Mouse (Mus musculus) stomach, embryonic 16.5 days (tissue): ENCODE measurements around the gene Gpr107. TPM values are rescaled to one million over a fixed set of nuclear protein-coding genes. Genes with fewer than 3 reads are reported as not detected.

Experiments
- ATAC-seq: fragments of 200-750 bp; cut with Nextera tagmentation; 2 replicates; pipeline ENCODE4 v1.8.0; 2017; ENCODE audit warnings: moderate number of reproducible peaks, moderate TSS enrichment; ENCODE audit not compliant: insufficient read depth, low FRiP score
- H3K27ac ChIP-seq: fragments of 300-500 bp; sonication (generic); 2 replicates; pipeline ENCODE4 v1.5.1; 2014; ENCODE audit warnings: low read length
- H3K27me3 ChIP-seq: fragments of 300-500 bp; sonication (generic); 2 replicates; pipeline ENCODE4 v1.6.1; 2014; ENCODE audit warnings: low read length, control low read depth, mixed read lengths; ENCODE audit not compliant: control insufficient read depth, insufficient read depth
- H3K36me3 ChIP-seq: fragments of 300-500 bp; sonication (generic); 2 replicates; pipeline ENCODE4 v1.6.1; 2014; ENCODE audit warnings: low read length; ENCODE audit not compliant: control insufficient read depth, insufficient read depth
- H3K4me1 ChIP-seq: fragments of 300-500 bp; sonication (generic); 2 replicates; pipeline ENCODE4 v1.6.1; 2014; ENCODE audit warnings: low read length, control low read depth, mixed read lengths; ENCODE audit not compliant: control insufficient read depth, insufficient read depth
- H3K4me2 ChIP-seq: fragments of 300-500 bp; sonication (generic); 2 replicates; pipeline ENCODE4 v1.6.1; 2014; ENCODE audit warnings: low read depth, low read length, mixed read lengths
- H3K4me3 ChIP-seq: fragments of 300-500 bp; sonication (generic); replicated peaks from 2 replicates; pipeline ENCODE4 v1.5.1; 2014; ENCODE audit warnings: mild to moderate bottlenecking, low read length
- H3K9ac ChIP-seq: fragments of 300-500 bp; sonication (generic); 2 replicates; pipeline ENCODE4 v1.6.1; 2014; ENCODE audit warnings: low read length
- H3K9me3 ChIP-seq: fragments of 300-500 bp; sonication (generic); replicated peaks from 2 replicates; pipeline ENCODE4 v1.6.1; 2016; ENCODE audit warnings: low read length, control low read depth; ENCODE audit not compliant: control insufficient read depth
- WGBS: fragments of 180-500 bp; shearing (Covaris S2); extraction: QIAGEN DNeasy Blood & Tissue Kit; methylation state at CpG from one replicate; pipeline ENCODE4 v1.1.7; 2014; 5-methylcytosine and 5-hydroxymethylcytosine counted together
- polyA plus RNA-seq: library from polyadenylated mRNA; unstranded; fragments of >200 nt; fragmentation: Nextera tagmentation; extraction: Ambion mirVana; gene quantifications from 2 replicates; pipeline ENCODE4 v1.2.1, GENCODE M21; 2015

Gene Gpr107
- polyA plus RNA-seq, 1 experiment from 2014 or later: 39.3 TPM

DNA sequence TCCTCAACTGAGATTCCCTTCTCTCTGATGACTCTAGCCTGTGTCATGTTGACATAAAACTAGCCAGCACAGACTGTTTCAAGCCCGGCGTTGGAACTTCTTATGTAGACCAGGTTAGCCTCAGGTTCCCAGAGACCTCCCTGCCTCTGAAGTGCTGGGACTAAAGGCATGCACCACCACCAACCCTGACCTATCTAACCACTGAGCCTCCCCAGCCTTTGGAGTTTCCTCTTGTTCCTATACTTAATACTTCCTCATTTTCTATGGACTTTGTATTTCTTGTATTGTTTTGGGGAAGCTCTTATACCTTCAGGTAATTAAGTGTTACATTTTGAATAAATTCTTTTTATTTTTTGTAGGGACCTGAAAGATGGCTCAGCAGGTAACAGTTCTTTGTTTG is 37.9 kb upstream of the Gpr107 start:
- H3K4me2 ChIP-seq: no peak overlapping the region
- ATAC-seq: no peak
- 94% methylated on average over 2 of the region's 2 CpGs for WGBS
- H3K9ac ChIP-seq: no peak overlapping the region
- no peaks in the 10 kb centered on the region for H3K36me3 ChIP-seq
- H3K9me3 ChIP-seq: 0 out of 2 replicates have a peak, but pooled peaks cover 3% of the 10 kb centered on the region
- H3K27ac ChIP-seq: no peak overlapping the region
- H3K4me1 ChIP-seq: peaks cover 15% of the 10 kb centered on the region
- H3K27me3 ChIP-seq: no peaks in the 10 kb centered on the region
- no peak overlapping the region for H3K4me3 ChIP-seq

DNA sequence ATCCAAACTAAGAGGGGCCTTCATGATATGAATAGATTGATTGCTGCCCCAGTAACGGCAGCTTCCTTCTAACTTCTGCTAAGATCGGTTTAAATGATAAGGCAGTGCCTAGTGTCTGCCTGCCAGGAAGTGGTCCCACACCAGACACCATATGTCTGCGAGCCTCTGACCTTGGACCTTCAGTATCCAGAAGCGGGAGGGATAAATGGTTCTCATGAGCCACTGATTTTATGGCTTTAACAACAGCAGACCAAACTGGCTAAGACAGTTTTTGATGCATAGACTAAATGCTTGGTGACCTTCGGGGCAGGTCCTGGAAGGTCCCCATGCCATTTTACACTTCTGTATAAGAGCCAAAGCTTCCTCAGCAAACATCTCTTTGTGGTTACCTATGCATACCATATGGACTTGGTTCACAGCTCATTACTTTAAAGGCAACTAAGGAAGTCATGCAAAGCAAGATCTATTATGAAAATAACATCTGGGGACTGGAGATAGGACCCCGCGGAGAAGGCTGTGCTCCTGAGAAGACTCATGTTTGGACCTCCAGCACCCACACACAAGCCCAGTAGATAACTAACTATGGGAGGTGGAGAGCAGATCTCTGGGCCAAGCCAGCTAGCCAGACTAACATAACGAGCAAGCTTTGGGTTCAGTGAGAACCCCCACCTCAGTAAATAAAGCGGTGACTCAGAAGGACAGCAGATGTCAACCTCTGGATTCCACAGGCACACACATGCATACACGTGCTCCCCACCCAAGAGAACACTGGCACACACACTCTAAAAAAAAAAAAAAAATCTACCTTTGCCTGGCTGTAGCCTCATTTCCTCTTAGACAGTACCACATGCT is 36.8 kb upstream of the Gpr107 start:
- Histone ChIP-seq H3K4me2 (no peak overlapping the region), H3K27ac (peak overlapping the region; percentile 33; the same call in 1 of the 2 replicates), H3K4me1 (peaks cover 19% of the 10 kb centered on the region), H3K36me3 (no peaks in the 10 kb centered on the region), H3K4me3 (no peak overlapping the region), H3K9ac (peak overlapping the region; percentile 21; the same call in 1 of the 2 replicates), H3K9me3 (0 out of 2 replicates have a peak, but pooled peaks cover 3% of the 10 kb centered on the region), H3K27me3 (no peaks in the 10 kb centered on the region)
- ATAC-seq: no peak
- 53% methylated on average over 10 of the region's 10 CpGs for WGBS

DNA sequence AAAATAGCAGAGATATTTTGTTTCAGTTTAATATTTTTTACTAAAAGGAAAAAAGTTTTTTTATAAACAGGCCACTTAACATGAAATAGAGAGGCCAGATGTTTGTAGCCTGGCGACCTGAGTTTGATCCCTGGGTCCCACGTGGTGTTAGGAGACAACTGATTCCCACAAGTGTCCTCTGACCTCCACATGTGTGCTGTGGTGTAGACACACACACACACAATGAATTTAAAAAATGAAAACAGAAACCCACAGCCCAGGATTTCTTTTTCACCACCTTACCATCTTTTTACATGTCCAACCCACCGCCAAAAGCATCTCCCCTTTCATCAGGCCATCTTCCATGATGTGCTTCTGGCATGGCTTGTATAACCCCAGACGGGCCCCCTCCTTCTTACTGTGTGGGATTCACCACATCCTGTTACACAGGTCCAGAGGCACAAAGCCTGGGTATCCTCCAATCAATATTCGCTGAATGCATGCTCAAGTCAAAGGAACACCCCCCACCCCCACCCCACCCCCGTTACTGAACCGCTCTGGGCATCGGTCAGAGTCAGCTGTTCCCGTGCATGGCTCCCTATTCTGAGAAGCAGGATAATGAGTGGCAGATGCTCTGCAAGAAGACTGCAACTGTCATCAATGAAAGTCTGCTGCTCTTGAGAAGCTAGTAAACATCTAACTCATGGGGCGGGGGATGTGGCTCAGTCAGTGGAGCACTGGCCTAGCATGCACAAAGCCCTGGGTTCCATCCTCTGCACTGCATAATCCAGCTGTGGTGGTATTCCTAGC is 36.0 kb upstream of the Gpr107 start:
- 0 out of 2 replicates have a peak, but pooled peaks cover 3% of the 10 kb centered on the region for H3K9me3 ChIP-seq
- no peak overlapping the region for H3K4me3 ChIP-seq
- WGBS: 58% methylated on average over 10 of the region's 10 CpGs
- H3K27me3 ChIP-seq: no peaks in the 10 kb centered on the region
- peaks cover 19% of the 10 kb centered on the region for H3K4me1 ChIP-seq
- no peak; the same call in 1 of the 2 replicates for ATAC-seq
- no peak overlapping the region for H3K27ac ChIP-seq
- H3K9ac ChIP-seq: no peak overlapping the region
- H3K36me3 ChIP-seq: no peaks in the 10 kb centered on the region
- no peak overlapping the region for H3K4me2 ChIP-seq

DNA sequence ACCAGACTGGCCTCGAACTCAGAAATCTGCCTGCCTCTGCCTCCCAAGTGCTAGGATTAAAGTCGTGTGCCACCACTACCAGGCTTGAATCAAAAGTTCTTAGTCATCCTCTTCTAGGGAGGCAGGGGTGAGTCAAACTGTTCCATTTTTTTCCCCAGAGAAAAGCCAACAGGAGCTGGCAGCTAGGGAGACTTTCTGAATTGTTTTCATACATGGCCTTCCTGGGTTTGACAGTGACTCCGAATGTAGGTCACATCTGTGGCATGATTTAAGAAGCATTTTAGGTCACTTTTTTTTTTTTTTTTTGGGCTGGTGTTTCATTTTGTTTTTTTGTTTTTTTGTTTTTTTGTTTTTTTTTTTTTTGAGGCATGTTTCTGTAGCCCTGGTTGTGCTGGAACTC is 33.9 kb upstream of the Gpr107 start:
- Histone ChIP-seq H3K9me3 (0 out of 2 replicates have a peak, but pooled peaks cover 3% of the 10 kb centered on the region), H3K4me3 (no peak overlapping the region), H3K4me2 (no peak overlapping the region), H3K36me3 (no peaks in the 10 kb centered on the region), H3K27me3 (no peaks in the 10 kb centered on the region), H3K27ac (no peak overlapping the region), H3K4me1 (peaks cover 19% of the 10 kb centered on the region), H3K9ac (no peak overlapping the region)
- ATAC-seq: no peak
- WGBS: 73% methylated on average over 3 of the region's 3 CpGs

DNA sequence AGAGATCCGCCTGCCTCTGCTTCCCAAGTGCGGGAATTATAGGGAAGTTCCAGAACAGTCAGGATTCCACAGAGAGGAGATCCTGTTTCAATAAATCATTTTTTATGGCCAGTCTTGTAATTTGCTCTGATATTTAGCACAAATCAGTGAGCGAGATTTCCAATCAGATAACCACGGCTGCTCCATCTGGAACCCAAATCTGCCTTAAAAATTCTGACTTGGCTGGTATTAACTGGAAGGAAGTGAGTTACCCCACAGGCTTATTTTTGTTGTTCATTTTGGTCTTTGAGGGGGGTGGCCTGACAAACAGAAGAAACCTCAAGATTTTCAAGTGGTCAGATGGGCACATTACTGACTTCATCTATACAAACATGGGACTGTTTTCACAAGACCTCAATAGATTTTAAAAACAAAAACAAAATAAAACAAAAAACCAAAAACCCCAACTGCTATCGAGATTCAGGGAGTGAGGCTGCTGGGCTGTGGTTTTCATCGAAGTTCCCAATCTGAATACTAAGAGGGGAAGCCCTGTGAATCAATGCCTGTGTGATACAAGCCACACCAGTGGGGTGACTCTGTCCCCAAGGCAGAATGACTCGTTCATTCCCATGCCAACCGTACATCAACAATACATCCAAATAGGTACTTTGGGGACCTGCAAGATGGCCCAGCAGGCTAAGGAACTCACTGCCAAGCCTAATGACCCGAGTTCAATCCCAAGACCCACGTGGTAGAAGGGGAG is 33.3 kb upstream of the Gpr107 start:
- Histone ChIP-seq H3K36me3 (no peaks in the 10 kb centered on the region), H3K4me2 (no peak overlapping the region), H3K4me1 (peaks cover 19% of the 10 kb centered on the region), H3K9ac (no peak overlapping the region), H3K9me3 (0 out of 2 replicates have a peak, but pooled peaks cover 3% of the 10 kb centered on the region), H3K27me3 (no peaks in the 10 kb centered on the region), H3K27ac (no peak overlapping the region), H3K4me3 (no peak overlapping the region)
- WGBS: 89% methylated on average over 10 of the region's 10 CpGs
- ATAC-seq: no peak

DNA sequence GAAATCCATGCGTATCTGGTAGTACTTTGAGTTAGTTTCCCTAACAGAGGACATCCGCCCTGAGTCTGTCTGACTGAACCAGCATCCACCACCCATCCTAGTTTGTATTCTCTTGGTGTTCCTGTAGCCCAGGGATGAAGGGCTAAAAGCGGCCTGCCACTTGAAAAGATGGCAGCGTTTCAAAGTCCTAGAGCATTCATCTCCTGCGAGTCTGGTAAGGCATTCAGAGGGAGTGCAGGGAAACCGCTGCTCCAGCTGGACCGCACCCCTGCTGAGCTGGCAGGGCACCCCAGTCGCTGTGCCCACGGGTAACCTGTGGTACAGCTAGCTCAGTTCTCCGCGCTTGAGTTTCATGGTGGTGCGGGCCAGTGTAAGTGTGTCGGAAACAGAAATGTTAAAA is 32.3 kb upstream of the Gpr107 start:
- Histone ChIP-seq H3K4me1 (peaks cover 22% of the 10 kb centered on the region), H3K36me3 (no peaks in the 10 kb centered on the region), H3K9me3 (no peaks in the 10 kb centered on the region), H3K9ac (no peak overlapping the region; the same call in 1 of the 2 replicates), H3K27me3 (no peaks in the 10 kb centered on the region), H3K4me3 (no peak overlapping the region), H3K4me2 (no peak overlapping the region), H3K27ac (peak overlapping the region; percentile 33)
- ATAC-seq: no peak
- WGBS: 67% methylated on average over 13 of the region's 13 CpGs

DNA sequence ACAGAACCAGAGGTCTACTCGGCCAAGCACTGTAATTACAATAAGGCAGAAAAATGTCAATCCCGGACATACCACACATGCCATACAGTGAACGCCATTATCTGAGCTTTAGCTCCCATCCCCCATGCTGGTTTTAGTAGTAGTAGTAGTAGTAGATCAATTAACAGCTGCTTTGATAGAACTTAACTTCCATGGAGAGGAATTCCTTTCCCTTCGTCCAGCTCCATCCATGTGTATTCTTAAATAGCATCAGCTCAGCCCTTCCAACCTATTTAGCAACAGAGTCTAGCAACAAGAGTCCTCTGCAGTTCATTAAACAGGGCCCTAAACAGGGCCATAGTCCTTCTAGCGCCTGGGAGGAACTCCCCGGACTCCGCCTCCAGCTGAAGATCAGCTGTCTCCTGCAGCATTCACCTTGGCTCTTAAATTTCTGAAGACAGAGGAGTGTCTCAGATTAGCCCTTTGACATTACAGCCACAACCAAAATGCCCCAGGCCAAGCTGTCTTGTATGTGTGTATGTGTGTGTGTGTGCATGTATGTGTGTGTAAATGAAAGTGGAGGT is 30.9 kb upstream of the Gpr107 start:
- Histone ChIP-seq H3K9ac (no peak overlapping the region), H3K4me2 (no peak overlapping the region), H3K27me3 (no peaks in the 10 kb centered on the region), H3K36me3 (no peaks in the 10 kb centered on the region), H3K9me3 (no peaks in the 10 kb centered on the region), H3K27ac (no peak overlapping the region), H3K4me1 (peaks cover 16% of the 10 kb centered on the region), H3K4me3 (no peak overlapping the region)
- WGBS: 75% methylated on average over 7 of the region's 7 CpGs
- ATAC-seq: no peak

DNA sequence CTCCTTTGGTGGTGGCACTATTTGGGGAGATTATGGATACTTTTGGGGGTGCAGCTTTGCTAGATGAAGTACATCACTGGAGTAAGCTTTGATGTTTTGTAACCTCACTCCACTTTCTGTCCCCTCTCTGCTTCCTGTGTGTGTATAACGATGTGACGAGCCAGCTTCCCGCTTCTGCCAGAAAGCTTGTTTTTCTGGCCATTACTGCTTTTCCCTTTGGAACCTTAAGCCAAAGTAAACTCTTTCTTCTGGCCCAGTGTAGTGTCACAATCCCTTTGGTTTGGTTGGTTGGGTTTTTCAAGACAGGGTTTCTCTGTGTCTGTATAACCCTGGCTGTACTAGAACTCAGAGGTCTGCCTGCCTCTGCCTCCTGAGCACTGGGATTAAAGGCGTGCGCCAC is 29.3 kb upstream of the Gpr107 start:
- no peak overlapping the region for H3K4me3 ChIP-seq
- 89% methylated on average over 5 of the region's 5 CpGs for WGBS
- H3K4me1 ChIP-seq: peaks cover 23% of the 10 kb centered on the region
- no peaks in the 10 kb centered on the region for H3K36me3 ChIP-seq
- H3K4me2 ChIP-seq: no peak overlapping the region
- no peak overlapping the region for H3K9ac ChIP-seq
- H3K9me3 ChIP-seq: no peaks in the 10 kb centered on the region
- no peak for ATAC-seq
- H3K27me3 ChIP-seq: no peaks in the 10 kb centered on the region
- H3K27ac ChIP-seq: peak overlapping the region; percentile 35; the same call in 1 of the 2 replicates
